Mouse (Mus musculus): Measurements from ENCODE around the gene Baz1a.
"Not testable (repeated sequence)": the region's sequence is repeated elsewhere in the genome, so short reads cannot be mapped to it uniquely, and the experiment has no call there.

Gene Baz1a

GRCm38 (mm10) chr12:55007361-55008008 lies 6.7 kb downstream of the Baz1a start:
- DNase-seq: no peak

- DNase-seq: no peak
Observed at GRCm38 (mm10) chr12:55006071-55006470, 8.1 kb downstream of the Baz1a start.

- no peak for DNase-seq
Observed at GRCm38 (mm10) chr12:55004396-55004795, 9.8 kb downstream of the Baz1a start.

- no peak for DNase-seq
Observed at GRCm38 (mm10) chr12:55003843-55004242, 10.3 kb downstream of the Baz1a start.

- DNase-seq: not testable (repeated sequence)
Observed at GRCm38 (mm10) chr12:55002532-55002931, 11.6 kb downstream of the Baz1a start.

- no peak for DNase-seq
Observed at GRCm38 (mm10) chr12:54999016-54999690, 15.0 kb downstream of the Baz1a start.

GRCm38 (mm10) chr12:54998411-54998810 lies 15.7 kb downstream of the Baz1a start:
- DNase-seq: no peak

- no peak for DNase-seq
Observed at GRCm38 (mm10) chr12:54996979-54997474, 17.1 kb downstream of the Baz1a start.

GRCm38 (mm10) chr12:54995965-54996364 lies 18.2 kb downstream of the Baz1a start:
- DNase-seq: no peak

GRCm38 (mm10) chr12:54994418-54994817 lies 19.7 kb downstream of the Baz1a start:
- DNase-seq: no peak

- DNase-seq: no peak
Observed at GRCm38 (mm10) chr12:54994068-54994386, 20.1 kb downstream of the Baz1a start.

GRCm38 (mm10) chr12:54993246-54994067 lies 20.7 kb downstream of the Baz1a start:
- DNase-seq: no peak

GRCm38 (mm10) chr12:54992814-54993213 lies 21.3 kb downstream of the Baz1a start:
- no peak for DNase-seq

GRCm38 (mm10) chr12:54988323-54988850 lies 25.8 kb downstream of the Baz1a start:
- no peak for DNase-seq

- DNase-seq: no peak
Observed at GRCm38 (mm10) chr12:54987156-54987555, 27.0 kb downstream of the Baz1a start.

- DNase-seq: no peak
Observed at GRCm38 (mm10) chr12:54986052-54986717, 28.0 kb downstream of the Baz1a start, which contains the start of gene Gm20403. Gene Gm20403 (minus strand): TSS chr12:54986529.

- DNase-seq: no peak
Observed at GRCm38 (mm10) chr12:54985257-54986051, 28.7 kb downstream of the Baz1a start.

- DNase-seq: no peak
Observed at GRCm38 (mm10) chr12:54984701-54985256, 29.4 kb downstream of the Baz1a start.

GRCm38 (mm10) chr12:54982935-54983715 lies 31.0 kb downstream of the Baz1a start:
- no peak for DNase-seq

- no peak for DNase-seq
Observed at GRCm38 (mm10) chr12:54981962-54982361, 32.2 kb downstream of the Baz1a start.

GRCm38 (mm10) chr12:54980939-54981338 lies 33.2 kb downstream of the Baz1a start:
- DNase-seq: no peak
